Mouse (Mus musculus) left cerebral cortex, postnatal 25 days (tissue): ENCODE measurements around the gene Eaf1. TPM values are rescaled to one million over a fixed set of nuclear protein-coding genes. Genes with fewer than 3 reads are reported as not detected.

Experiments
- total RNA-seq, 2 experiments: library from RNA; stranded (reverse); gene quantifications; 2 replicates each; pipeline ENCODE4 v1.2.3; 2021

The Eaf1 gene
- total RNA-seq, 2 experiments from 2014 or later, result 11.6 to 15.9 TPM

Other genes with a start within 250 kb of the Eaf1 start
- gene Phf7, start 243.1 kb upstream of the Eaf1 start, total RNA-seq, result 1 to 10 TPM; 3.2 to 4.2 TPM
- gene Bap1, start 242.9 kb upstream of the Eaf1 start, total RNA-seq, result 100 to 1,000 TPM; 138 to 146 TPM
- gene Dnah1, start 170.5 kb upstream of the Eaf1 start, total RNA-seq, result 1 to 10 TPM; 4.1 to 4.7 TPM
- gene Capn7, start 157.8 kb upstream of the Eaf1 start, total RNA-seq, result 10 to 100 TPM; 35.6 to 37.2 TPM
- gene Sh3bp5, start 58.3 kb upstream of the Eaf1 start, total RNA-seq, result 10 to 100 TPM; 56.7 to 65.8 TPM
- 10 to 100 TPM; 25.0 to 38.7 TPM for gene Mettl6, start 641 bp downstream of the Eaf1 start, total RNA-seq
- 1 to 10 TPM; 1.7 TPM for gene Colq, start 96.9 kb downstream of the Eaf1 start, total RNA-seq
- gene Gm49387, start 146.5 kb downstream of the Eaf1 start, total RNA-seq, result under 1 TPM in 1 of 2 experiments, not detected in 1; 0.98 TPM
- 1 to 10 TPM; 7.7 to 8.8 TPM for gene Btd, start 146.6 kb downstream of the Eaf1 start, total RNA-seq
- gene Hacl1, start 146.9 kb downstream of the Eaf1 start, total RNA-seq, result 1 to 10 TPM; 7.8 TPM